Mouse (Mus musculus) embryonic facial prominence, embryonic 14.5 days (tissue): ENCODE data around the gene Cphx1. TPM values are rescaled to one million over a fixed set of nuclear protein-coding genes. Genes with fewer than 3 reads are reported as not detected.
"Not testable (repeated sequence)": the region's sequence is repeated elsewhere in the genome, so short reads cannot be mapped to it uniquely, and the experiment has no call there.

Experiments
- ATAC-seq: fragments of 200-750 bp; cut with Nextera tagmentation; 2 replicates; pipeline ENCODE4 v1.8.0; 2017; ENCODE audit warnings: low read depth, moderate number of reproducible peaks, moderate TSS enrichment
- DNase-seq: peaks from one replicate; pipeline ENCODE4 v3.0.0-alpha.2; 2015; ENCODE audit warnings: low spot score
- H3K27ac ChIP-seq: fragments of 300-500 bp; sonication (generic); replicated peaks from 2 replicates; pipeline ENCODE4 v1.5.1; 2014; ENCODE audit warnings: low read depth, mild to moderate bottlenecking, low read length, moderate library complexity
- H3K27me3 ChIP-seq: fragments of 300-500 bp; sonication (generic); replicated peaks from 2 replicates; pipeline ENCODE4 v1.6.1; 2014; ENCODE audit warnings: low read length; ENCODE audit not compliant: control insufficient read depth, insufficient read depth
- H3K36me3 ChIP-seq: fragments of 300-500 bp; sonication (generic); 2 replicates; pipeline ENCODE4 v1.6.1; 2014; ENCODE audit warnings: low read length, mixed read lengths; ENCODE audit not compliant: control insufficient read depth, insufficient read depth
- H3K4me1 ChIP-seq: fragments of 300-500 bp; sonication (generic); 2 replicates; pipeline ENCODE4 v1.6.1; 2014; ENCODE audit warnings: antibody characterized with exemption, low read length; ENCODE audit not compliant: control insufficient read depth, insufficient read depth
- H3K4me2 ChIP-seq: fragments of 300-500 bp; sonication (generic); 2 replicates; pipeline ENCODE4 v1.6.1; 2014; ENCODE audit warnings: low read depth, mild to moderate bottlenecking, low read length, moderate library complexity, mixed read lengths
- H3K4me3 ChIP-seq: fragments of 300-500 bp; sonication (generic); 2 replicates; pipeline ENCODE4 v1.5.1; 2014; ENCODE audit warnings: low read depth, mild to moderate bottlenecking, low read length
- H3K9ac ChIP-seq: fragments of 300-500 bp; sonication (generic); 2 replicates; pipeline ENCODE4 v1.6.1; 2014; ENCODE audit warnings: low read depth, mild to moderate bottlenecking, low read length, moderate library complexity, mixed read lengths
- H3K9me3 ChIP-seq: fragments of 300-500 bp; sonication (generic); 2 replicates; pipeline ENCODE4 v1.6.1; 2016; ENCODE audit warnings: low read length; ENCODE audit not compliant: control insufficient read depth
- whole genome bisulfite sequencing: fragments of 180-500 bp; shearing (Covaris S2); extraction: QIAGEN DNeasy Blood & Tissue Kit; methylation state at CpG from one replicate; pipeline ENCODE4 v1.1.7; 2014; 5-methylcytosine and 5-hydroxymethylcytosine counted together
- polyA plus RNA-seq: library from polyadenylated mRNA; unstranded; fragments of >200 nt; fragmentation: Nextera tagmentation; extraction: Ambion mirVana; gene quantifications from 2 replicates; pipeline ENCODE4 v1.2.1, GENCODE M21; 2014

Cphx1 gene
- polyA plus RNA-seq, 1 experiment from 2014 or later, result not detected

GRCm38 (mm10) chr14:25926814-25927561, 11.1 kb upstream of the Cphx1 start:
- H3K27me3 ChIP-seq, H3K4me2 ChIP-seq, H3K4me3 ChIP-seq, DNase-seq, H3K4me1 ChIP-seq, H3K27ac ChIP-seq, H3K9ac ChIP-seq, H3K36me3 ChIP-seq, H3K9me3 ChIP-seq: not testable (repeated sequence)
- no CpG with 5 or more reads among the region's 44 CpGs for WGBS
- ATAC-seq, result peak; percentile 94

DNA sequence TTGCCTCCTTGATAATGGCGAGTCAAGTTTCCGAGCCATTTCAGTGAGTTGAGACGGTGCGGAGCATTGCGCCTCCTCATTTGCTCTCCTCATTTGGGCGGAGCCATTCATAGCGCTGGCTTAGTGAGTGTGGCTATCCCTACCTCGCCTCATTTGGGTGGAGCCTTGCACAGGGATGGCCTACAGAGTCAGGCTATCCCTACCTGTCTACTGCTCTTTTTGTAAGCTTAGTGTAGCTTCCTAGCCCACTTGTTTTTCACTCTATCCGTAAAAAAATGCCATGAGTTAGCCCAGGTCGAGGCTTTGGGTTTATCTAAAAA, 10.6 kb upstream of the Cphx1 start, which contains the start of gene Tmem254a:
Gene Tmem254a (minus strand): TSS at position 111 of the 320 bp plus-strand sequence.
- not testable (repeated sequence) for H3K27ac ChIP-seq, H3K4me2 ChIP-seq, H3K36me3 ChIP-seq, DNase-seq, H3K27me3 ChIP-seq, H3K4me1 ChIP-seq, H3K4me3 ChIP-seq, H3K9me3 ChIP-seq, H3K9ac ChIP-seq
- no CpG with 5 or more reads among the region's 10 CpGs for WGBS
- peak; percentile 94 for ATAC-seq

DNA sequence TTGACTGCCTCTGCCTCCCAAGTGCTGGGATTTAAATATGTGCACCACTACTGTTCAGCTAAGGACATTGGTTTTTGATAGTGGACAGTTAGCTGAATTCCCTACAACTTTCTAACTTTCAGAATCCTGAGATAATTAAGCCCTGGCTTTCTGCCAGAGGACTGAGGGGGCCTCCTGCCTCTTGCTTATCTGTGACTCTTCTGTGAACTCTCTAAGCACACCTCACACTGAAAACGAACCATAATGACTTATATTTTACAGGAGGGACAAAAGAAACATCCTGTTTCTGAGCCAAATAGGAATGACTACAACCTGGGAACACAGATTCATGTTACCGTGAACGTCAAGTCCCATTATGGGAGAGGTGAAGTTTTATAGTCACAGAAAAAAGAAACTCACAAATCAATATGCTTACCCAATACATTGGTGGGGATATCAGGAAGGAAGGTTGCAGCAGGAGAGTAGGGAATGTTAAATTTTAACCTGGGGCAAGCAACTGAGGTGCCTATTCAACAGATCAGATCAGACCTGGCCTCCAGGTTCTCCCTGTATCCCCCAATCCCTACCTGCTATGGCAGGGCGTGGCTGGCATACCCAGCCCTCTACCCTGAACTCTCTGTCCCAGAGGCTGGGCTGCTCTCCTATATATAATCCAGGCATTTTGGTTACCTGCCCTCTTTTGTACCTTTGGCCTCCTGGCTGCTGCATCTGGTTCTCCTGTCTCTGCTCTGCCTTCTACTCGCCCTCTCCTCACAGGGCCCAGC, 1.1 kb upstream of the Cphx1 start:
- not testable (repeated sequence) for H3K36me3 ChIP-seq, H3K4me1 ChIP-seq, H3K4me2 ChIP-seq, H3K27me3 ChIP-seq, ATAC-seq, H3K9ac ChIP-seq, H3K4me3 ChIP-seq, DNase-seq, H3K27ac ChIP-seq, H3K9me3 ChIP-seq
- no CpG with 5 or more reads among the region's 5 CpGs for WGBS

- DNase-seq, H3K4me2 ChIP-seq, ATAC-seq, H3K36me3 ChIP-seq, H3K4me1 ChIP-seq, H3K4me3 ChIP-seq, H3K9ac ChIP-seq, H3K27me3 ChIP-seq, H3K9me3 ChIP-seq, H3K27ac ChIP-seq: not testable (repeated sequence)
- WGBS, result no CpG with 5 or more reads among the region's 3 CpGs
Measured at GRCm38 (mm10) chr14:25957861-25958260, 19.8 kb downstream of the Cphx1 start.

DNA sequence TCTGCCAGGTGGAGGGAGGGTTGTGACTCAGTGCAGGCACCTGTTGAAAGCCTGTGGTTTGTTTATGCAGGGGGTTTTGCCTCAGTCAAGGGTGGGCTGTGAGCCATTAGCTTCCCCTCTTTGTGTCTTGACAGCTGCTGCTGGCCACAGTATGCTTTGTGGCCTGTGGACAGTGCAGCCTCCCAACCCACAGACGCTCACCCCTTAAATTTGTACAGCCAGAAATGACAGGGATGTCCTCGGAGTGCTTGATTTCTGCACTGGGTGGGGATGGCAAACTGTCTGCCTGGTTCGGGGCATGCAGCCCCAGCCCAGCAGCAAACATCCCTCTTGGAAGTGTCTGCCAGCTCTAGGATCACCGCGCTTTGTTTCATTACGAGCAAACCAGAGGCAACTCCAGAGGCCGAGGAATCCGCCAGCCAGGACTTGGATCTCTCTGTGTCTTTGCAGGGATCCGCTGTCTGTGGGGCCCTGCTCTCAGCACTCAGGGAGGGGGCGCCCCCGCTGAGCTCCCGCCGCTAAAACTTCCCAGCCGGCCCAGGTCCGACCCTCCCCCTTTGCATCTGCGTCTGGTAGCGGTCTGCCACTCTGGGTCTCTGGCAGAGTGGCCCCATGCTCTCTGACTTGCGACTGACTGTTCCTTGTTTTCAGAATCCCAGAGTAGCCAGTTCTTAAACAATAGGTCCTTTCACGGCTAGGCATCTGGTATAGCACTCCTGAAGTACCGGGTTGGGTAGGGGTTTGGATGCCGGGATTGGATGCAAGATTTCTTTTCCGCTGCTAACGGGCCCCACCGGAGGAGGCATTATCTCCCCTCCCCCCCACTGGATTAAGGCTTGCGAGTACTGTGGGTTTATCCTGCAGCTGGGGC, 40.5 kb downstream of the Cphx1 start, which contains the start of gene Duxbl1:
Gene Duxbl1 (plus strand): TSS at position 207 of the 871 bp plus-strand sequence.
- peak within 1 kb of the TSS; percentile 45 for H3K4me2 ChIP-seq
- H3K4me1 ChIP-seq, H3K36me3 ChIP-seq, H3K27me3 ChIP-seq, H3K9ac ChIP-seq, H3K9me3 ChIP-seq, DNase-seq: not testable (repeated sequence)
- ATAC-seq, result peak; percentile 94
- WGBS, result no CpG with 5 or more reads among the region's 25 CpGs
- H3K27ac ChIP-seq, result peak within 1 kb of the TSS; percentile 82
- peak within 1 kb of the TSS; percentile 24 for H3K4me3 ChIP-seq

DNA sequence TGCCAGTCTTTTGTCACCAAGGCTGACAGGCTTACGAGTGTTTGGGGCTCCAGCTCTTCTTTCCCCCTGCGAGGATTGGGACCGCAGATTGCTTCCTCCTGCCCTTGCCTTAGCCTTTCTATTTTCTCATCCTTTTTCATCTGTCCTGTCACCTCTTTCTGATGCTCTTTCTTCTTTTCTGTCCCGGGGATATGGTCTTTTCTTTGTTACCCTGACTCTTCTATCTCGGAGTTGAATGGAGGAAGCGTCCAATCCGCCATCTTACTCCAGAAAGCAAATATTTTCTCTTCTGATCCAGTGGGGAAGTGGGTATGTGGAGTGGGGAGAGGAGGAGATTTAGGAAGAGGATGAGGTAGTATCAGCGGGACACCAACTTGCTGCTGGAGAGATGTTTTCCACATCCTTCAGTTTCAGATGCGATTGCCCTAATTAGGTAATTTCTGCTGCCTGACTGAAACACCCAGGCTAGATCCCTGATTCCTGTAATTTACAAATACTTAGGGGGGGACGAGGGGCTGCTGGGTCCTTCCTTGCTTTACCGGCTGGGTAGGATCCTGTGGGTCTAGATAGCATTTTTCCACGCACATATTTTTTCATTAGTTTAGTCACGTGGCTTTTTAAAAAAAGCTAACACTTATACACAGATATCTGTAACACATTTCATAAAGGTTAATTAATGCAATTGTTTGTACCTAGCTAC, 41.3 kb downstream of the Cphx1 start:
- 0% methylated on average over 6 of the region's 13 CpGs for WGBS
- Histone ChIP-seq H3K27ac (peak overlapping the region; percentile 82), H3K4me3 (peak overlapping the region; percentile 24), H3K4me2 (peak overlapping the region; percentile 45)
- ATAC-seq (peak; percentile 7; the same call in 1 of the 2 replicates), DNase-seq (peak; percentile 2)
- H3K27me3 ChIP-seq, H3K36me3 ChIP-seq, H3K9me3 ChIP-seq, H3K4me1 ChIP-seq, H3K9ac ChIP-seq: not testable (repeated sequence)

DNA sequence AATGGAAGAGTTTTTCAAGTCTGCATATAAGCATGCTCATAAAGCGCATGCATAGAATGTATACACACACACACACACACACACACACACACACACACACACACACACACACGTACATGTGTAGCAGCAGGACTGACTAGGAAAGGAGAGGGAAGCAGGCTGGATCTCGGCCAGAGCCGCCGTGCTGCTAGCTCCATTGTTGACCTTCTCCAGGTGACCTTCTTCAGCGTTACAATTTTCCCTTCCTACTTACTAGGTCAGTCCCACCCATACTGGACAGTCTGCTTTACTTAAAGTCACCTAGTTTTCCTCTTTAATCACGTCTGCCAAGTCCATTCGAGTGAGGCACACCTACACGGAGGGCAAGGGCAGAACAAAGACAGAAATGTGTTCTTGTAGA, 43.8 kb downstream of the Cphx1 start:
- not testable (repeated sequence) for H3K27me3 ChIP-seq, DNase-seq, H3K4me1 ChIP-seq, H3K9me3 ChIP-seq, H3K36me3 ChIP-seq, H3K27ac ChIP-seq, H3K9ac ChIP-seq, H3K4me2 ChIP-seq, H3K4me3 ChIP-seq, ATAC-seq
- 41% methylated on average over 3 of the region's 9 CpGs for WGBS
